Mouse (Mus musculus) heart, embryonic 13.5 days (tissue): ENCODE data around the gene Gm10192. TPM values are rescaled to one million over a fixed set of nuclear protein-coding genes. Genes with fewer than 3 reads are reported as not detected.

Source experiments
- ATAC-seq: fragments of 200-750 bp; cut with Nextera tagmentation; 2 replicates; pipeline ENCODE4 v1.8.0; 2017; ENCODE audit warnings: moderate TSS enrichment; ENCODE audit not compliant: insufficient number of reproducible peaks, low FRiP score, low TSS enrichment; ENCODE audit errors: extremely low read depth
- H3K27ac ChIP-seq: fragments of 300-500 bp; sonication (generic); replicated peaks from 2 replicates; pipeline ENCODE4 v1.5.1; 2015; ENCODE audit warnings: moderate library complexity, mild to moderate bottlenecking, inconsistent platforms
- H3K27me3 ChIP-seq: fragments of 300-500 bp; sonication (generic); replicated peaks from 2 replicates; pipeline ENCODE4 v1.6.1; 2015; ENCODE audit warnings: mild to moderate bottlenecking, inconsistent platforms
- H3K36me3 ChIP-seq: fragments of 300-500 bp; sonication (generic); 2 replicates; pipeline ENCODE4 v1.6.1; 2015; ENCODE audit warnings: mild to moderate bottlenecking, inconsistent platforms
- H3K4me1 ChIP-seq: fragments of 300-500 bp; sonication (generic); 2 replicates; pipeline ENCODE4 v1.6.1; 2015; ENCODE audit warnings: inconsistent platforms
- H3K4me2 ChIP-seq: fragments of 300-500 bp; sonication (generic); 2 replicates; pipeline ENCODE4 v1.6.1; 2015; ENCODE audit warnings: inconsistent platforms, mild to moderate bottlenecking, moderate library complexity
- H3K4me3 ChIP-seq: fragments of 300-500 bp; sonication (generic); 2 replicates; pipeline ENCODE4 v1.5.1; 2015; ENCODE audit warnings: moderate library complexity, mild to moderate bottlenecking, inconsistent platforms
- H3K9ac ChIP-seq: fragments of 300-500 bp; sonication (generic); 2 replicates; pipeline ENCODE4 v1.6.1; 2015; ENCODE audit warnings: inconsistent platforms, mild to moderate bottlenecking, moderate library complexity
- H3K9me3 ChIP-seq: fragments of 300-500 bp; sonication (generic); 2 replicates; pipeline ENCODE4 v1.6.1; 2016; ENCODE audit warnings: inconsistent platforms
- WGBS: fragments of 180-500 bp; shearing (Covaris S2); methylation state at CpG from one replicate; pipeline ENCODE4 v1.1.7; 2015; ENCODE audit warnings: mixed read lengths; 5-methylcytosine and 5-hydroxymethylcytosine counted together
- polyA plus RNA-seq: library from polyadenylated mRNA; unstranded; fragments of >200 nt; fragmentation: Nextera tagmentation; extraction: Ambion mirVana; gene quantifications from 2 replicates; pipeline ENCODE4 v1.2.1, GENCODE M21; 2015

Gene Gm10192
- polyA plus RNA-seq, 1 experiment from 2014 or later: not detected

DNA sequence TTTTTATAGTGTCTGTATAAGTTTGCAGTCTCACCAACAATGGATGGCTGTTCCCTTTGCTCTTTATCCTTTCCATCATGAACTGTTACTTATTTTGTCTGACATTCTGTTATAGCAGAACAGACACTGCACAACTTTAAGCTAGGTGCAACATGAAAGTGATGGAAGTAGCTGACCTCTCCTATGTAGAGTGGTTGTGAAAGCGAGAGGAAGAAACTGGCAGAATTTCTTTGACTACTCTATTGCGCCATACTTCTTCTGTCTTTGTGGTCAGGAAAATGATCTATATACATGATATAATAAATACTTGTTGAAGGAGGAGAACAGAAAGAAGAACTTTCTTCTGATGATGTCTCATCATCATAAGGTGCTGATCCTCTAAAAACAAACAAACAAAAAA lies 40.5 kb downstream of the Gm10192 start:
- ATAC-seq: no peak
- 85% methylated on average over 2 of the region's 2 CpGs for WGBS

More for the DNA sequence above, 40.5 kb downstream of the Gm10192 start:
- H3K4me1 ChIP-seq: no peaks in the 10 kb centered on the region
- H3K4me3 ChIP-seq: no peak overlapping the region
- no peak overlapping the region for H3K9ac ChIP-seq
- H3K27me3 ChIP-seq: no peaks in the 10 kb centered on the region
- H3K27ac ChIP-seq: no peak overlapping the region
- no peaks in the 10 kb centered on the region for H3K9me3 ChIP-seq
- no peak overlapping the region for H3K4me2 ChIP-seq
- H3K36me3 ChIP-seq: no peaks in the 10 kb centered on the region
